Mouse (Mus musculus): ENCODE measurements around the gene Armh1. TPM values are rescaled to one million over a fixed set of nuclear protein-coding genes. Genes with fewer than 3 reads are reported as not detected.
A peak's percentile ranks its signal among the peaks of the same experiment; 100 is the strongest.

Armh1 gene
- total RNA-seq, 1 experiment = 0.18 TPM

GRCm38 (mm10) chr4:117252351-117252750 is 426 bp upstream of the Armh1 start:
- Histone ChIP-seq H3K27ac (ENCODE audit: insufficient read depth, low read depth, low read length, poor library complexity, severe bottlenecking) (no peak overlapping the region), H3K9ac (ENCODE audit: insufficient read depth, low read depth, low read length, poor library complexity, severe bottlenecking) (no peak overlapping the region), H3K36me3 (ENCODE audit: control insufficient read depth, insufficient read depth, low read length, poor library complexity, severe bottlenecking) (no peaks in the 10 kb centered on the region), H3K4me1 (ENCODE audit: control insufficient read depth in 2 of 2, insufficient read depth in 2 of 2, low read length in 2 of 2, poor library complexity in 1 of 2) (peaks cover 3 to 4% of the 10 kb centered on the region in 2 experiments; a peak in 3 of 4 replicates), H3K9me3 (ENCODE audit: control insufficient read depth, insufficient read depth, low read depth, low read length) (no peaks in the 10 kb centered on the region), H3K4me3 (ENCODE audit: insufficient read depth in 1 of 2, low read depth in 1 of 2, low read length in 2 of 2, poor library complexity in 1 of 2, severe bottlenecking in 1 of 2) (peak overlapping the region; percentile 92 to 95; a peak in 3 of 4 replicates)
- in situ Hi-C loops (cut with MboI; ENCODE audit: low sequenced_read_pairs in 2 of 2, unreplicated experiment in 2 of 2) = no loop called here
- no peak for TF ChIP-seq ZNF384 (IDR thresholded peaks at IDR 0.05; ENCODE audit: low read depth, low read length)
- no peak for TF ChIP-seq MAFK (IDR thresholded peaks at IDR 0.05; ENCODE audit: insufficient read depth, low read depth, low read length)
- no peak for TF ChIP-seq ZC3H11A (IDR thresholded peaks at IDR 0.05; ENCODE audit: borderline replicate concordance, low read depth, low read length)
- TF ChIP-seq HCFC1 (IDR thresholded peaks at IDR 0.05; ENCODE audit: borderline replicate concordance, insufficient read depth, low read length) = no peak
- no peak for TF ChIP-seq CHD2 (IDR thresholded peaks at IDR 0.05; ENCODE audit: low read depth, low read length)
- no peak for DNase-seq (ENCODE audit: low read depth, low spot score)

- no peak overlapping the region for H3K9ac ChIP-seq (ENCODE audit: insufficient read depth, low read depth, low read length, poor library complexity, severe bottlenecking)
- no peak for TF ChIP-seq ZNF384 (IDR thresholded peaks at IDR 0.05; ENCODE audit: low read depth, low read length)
- no peak for TF ChIP-seq MAFK (IDR thresholded peaks at IDR 0.05; ENCODE audit: insufficient read depth, low read depth, low read length)
- no peak for TF ChIP-seq HCFC1 (IDR thresholded peaks at IDR 0.05; ENCODE audit: borderline replicate concordance, insufficient read depth, low read length)
- no peak for TF ChIP-seq CHD2 (IDR thresholded peaks at IDR 0.05; ENCODE audit: low read depth, low read length)
- TF ChIP-seq ZC3H11A (IDR thresholded peaks at IDR 0.05; ENCODE audit: borderline replicate concordance, low read depth, low read length) = no peak
- H3K9me3 ChIP-seq (ENCODE audit: control insufficient read depth, insufficient read depth, low read depth, low read length) = no peaks in the 10 kb centered on the region
- DNase-seq (ENCODE audit: low read depth, low spot score) = no peak
- H3K4me3 ChIP-seq (ENCODE audit: insufficient read depth in 1 of 2, low read depth in 1 of 2, low read length in 2 of 2, poor library complexity in 1 of 2, severe bottlenecking in 1 of 2) = peak overlapping the region in 1 of 2 experiments; percentile 60; a peak in 2 of 4 replicates
- no peaks in the 10 kb centered on the region for H3K36me3 ChIP-seq (ENCODE audit: control insufficient read depth, insufficient read depth, low read length, poor library complexity, severe bottlenecking)
- H3K27ac ChIP-seq (ENCODE audit: insufficient read depth, low read depth, low read length, poor library complexity, severe bottlenecking) = no peak overlapping the region
- H3K4me1 ChIP-seq (ENCODE audit: control insufficient read depth in 2 of 2, insufficient read depth in 2 of 2, low read length in 2 of 2, poor library complexity in 1 of 2) = peaks cover 3 to 4% of the 10 kb centered on the region in 2 experiments; a peak in 3 of 4 replicates
- in situ Hi-C loops (cut with MboI; ENCODE audit: low sequenced_read_pairs in 2 of 2, unreplicated experiment in 2 of 2) = no loop called here
These were observed 943 bp downstream of the Armh1 start for GRCm38 (mm10) chr4:117250982-117251381.

GRCm38 (mm10) chr4:117240867-117241266 is 11.1 kb downstream of the Armh1 start:
- no peaks in the 10 kb centered on the region for H3K9me3 ChIP-seq (ENCODE audit: control insufficient read depth, insufficient read depth, low read depth, low read length)
- in situ Hi-C loops (cut with MboI; ENCODE audit: low sequenced_read_pairs in 2 of 2, unreplicated experiment in 2 of 2) = no loop called here
- H3K4me1 ChIP-seq (ENCODE audit: control insufficient read depth in 2 of 2, insufficient read depth in 2 of 2, low read length in 2 of 2, poor library complexity in 1 of 2) = peaks cover 0 to 3% of the 10 kb centered on the region in 2 experiments; a peak in 2 of 4 replicates
- no peak overlapping the region for H3K27ac ChIP-seq (ENCODE audit: insufficient read depth, low read depth, low read length, poor library complexity, severe bottlenecking)
- no peak for TF ChIP-seq ZC3H11A (IDR thresholded peaks at IDR 0.05; ENCODE audit: borderline replicate concordance, low read depth, low read length)
- no peak for TF ChIP-seq MAFK (IDR thresholded peaks at IDR 0.05; ENCODE audit: insufficient read depth, low read depth, low read length)
- no peak for TF ChIP-seq ZNF384 (IDR thresholded peaks at IDR 0.05; ENCODE audit: low read depth, low read length)
- TF ChIP-seq HCFC1 (IDR thresholded peaks at IDR 0.05; ENCODE audit: borderline replicate concordance, insufficient read depth, low read length) = no peak
- TF ChIP-seq CHD2 (IDR thresholded peaks at IDR 0.05; ENCODE audit: low read depth, low read length) = no peak
- H3K36me3 ChIP-seq (ENCODE audit: control insufficient read depth, insufficient read depth, low read length, poor library complexity, severe bottlenecking) = no peaks in the 10 kb centered on the region
- H3K4me3 ChIP-seq (ENCODE audit: insufficient read depth in 1 of 2, low read depth in 1 of 2, low read length in 2 of 2, poor library complexity in 1 of 2, severe bottlenecking in 1 of 2) = no peak overlapping the region
- H3K9ac ChIP-seq (ENCODE audit: insufficient read depth, low read depth, low read length, poor library complexity, severe bottlenecking) = no peak overlapping the region
- no peak for DNase-seq (ENCODE audit: low read depth, low spot score)

GRCm38 (mm10) chr4:117239153-117239552 is 12.8 kb downstream of the Armh1 start:
- in situ Hi-C loops (cut with MboI; ENCODE audit: low sequenced_read_pairs in 2 of 2, unreplicated experiment in 2 of 2) = no loop called here
- Histone ChIP-seq H3K9ac (ENCODE audit: insufficient read depth, low read depth, low read length, poor library complexity, severe bottlenecking) (no peak overlapping the region), H3K4me1 (ENCODE audit: control insufficient read depth in 2 of 2, insufficient read depth in 2 of 2, low read length in 2 of 2, poor library complexity in 1 of 2) (peaks cover 0 to 3% of the 10 kb centered on the region in 2 experiments; a peak in 2 of 4 replicates), H3K9me3 (ENCODE audit: control insufficient read depth, insufficient read depth, low read depth, low read length) (no peaks in the 10 kb centered on the region), H3K36me3 (ENCODE audit: control insufficient read depth, insufficient read depth, low read length, poor library complexity, severe bottlenecking) (no peaks in the 10 kb centered on the region), H3K4me3 (ENCODE audit: insufficient read depth in 1 of 2, low read depth in 1 of 2, low read length in 2 of 2, poor library complexity in 1 of 2, severe bottlenecking in 1 of 2) (no peak overlapping the region), H3K27ac (ENCODE audit: insufficient read depth, low read depth, low read length, poor library complexity, severe bottlenecking) (no peak overlapping the region)
- no peak for DNase-seq (ENCODE audit: low read depth, low spot score)
- TF ChIP-seq CHD2 (IDR thresholded peaks at IDR 0.05; ENCODE audit: low read depth, low read length) = no peak
- no peak for TF ChIP-seq ZNF384 (IDR thresholded peaks at IDR 0.05; ENCODE audit: low read depth, low read length)
- no peak for TF ChIP-seq MAFK (IDR thresholded peaks at IDR 0.05; ENCODE audit: insufficient read depth, low read depth, low read length)
- TF ChIP-seq ZC3H11A (IDR thresholded peaks at IDR 0.05; ENCODE audit: borderline replicate concordance, low read depth, low read length) = no peak
- no peak for TF ChIP-seq HCFC1 (IDR thresholded peaks at IDR 0.05; ENCODE audit: borderline replicate concordance, insufficient read depth, low read length)
